Mouse (Mus musculus): ENCODE measurements around the gene Klhl29. TPM values are rescaled to one million over a fixed set of nuclear protein-coding genes. Genes with fewer than 3 reads are reported as not detected.

Klhl29 gene
- total RNA-seq, 2 experiments from 2014 or later = 7.3 to 9.2 TPM

GRCm38 (mm10) chr12:5296422-5296821 lies 79.1 kb downstream of the Klhl29 start:
- DNase-seq = no peak

- peak; percentile 63 for DNase-seq
Observed at GRCm38 (mm10) chr12:5292316-5292715, 83.2 kb downstream of the Klhl29 start.

- DNase-seq = no peak
Observed at GRCm38 (mm10) chr12:5285579-5285978, 89.9 kb downstream of the Klhl29 start.

DNA sequence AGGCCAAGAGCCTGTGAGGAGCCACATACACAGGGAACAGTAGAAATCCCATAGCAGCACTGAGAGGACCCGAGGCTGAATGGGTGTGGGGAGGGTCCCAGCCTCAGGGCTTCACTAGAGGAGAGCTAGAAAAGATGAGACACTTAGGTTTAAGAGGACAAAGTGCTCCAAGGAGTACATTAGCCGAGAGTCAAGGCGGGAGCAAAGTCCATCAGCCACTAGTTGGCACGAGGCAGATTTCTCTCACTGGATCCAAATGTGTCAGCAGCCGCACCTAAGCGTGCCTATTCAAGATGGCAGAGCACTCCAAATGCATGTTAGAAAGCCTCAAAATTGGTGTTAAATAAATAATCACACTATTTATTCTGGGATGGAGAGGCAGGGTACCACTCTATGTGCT lies 90.5 kb downstream of the Klhl29 start:
- no peak for DNase-seq

DNA sequence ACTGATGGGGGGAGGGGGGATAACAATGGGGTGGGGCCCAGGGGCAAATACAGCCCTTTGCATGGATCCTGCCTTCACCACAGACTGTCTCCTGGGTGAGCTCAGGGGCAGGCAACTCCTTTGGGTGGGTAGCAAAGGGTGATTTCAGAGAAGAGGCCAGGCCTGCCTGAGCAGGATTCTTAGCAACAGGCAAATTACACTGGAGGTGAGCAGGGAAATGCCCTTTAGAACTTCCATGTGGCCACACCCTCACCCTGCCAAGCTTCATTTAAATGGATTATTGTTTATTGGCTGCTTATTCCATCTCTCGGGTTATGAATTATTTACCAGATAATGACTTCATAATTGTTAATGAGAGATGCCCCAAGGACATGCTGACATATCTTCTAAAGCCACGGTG lies 91.8 kb downstream of the Klhl29 start:
- no peak for DNase-seq

DNA sequence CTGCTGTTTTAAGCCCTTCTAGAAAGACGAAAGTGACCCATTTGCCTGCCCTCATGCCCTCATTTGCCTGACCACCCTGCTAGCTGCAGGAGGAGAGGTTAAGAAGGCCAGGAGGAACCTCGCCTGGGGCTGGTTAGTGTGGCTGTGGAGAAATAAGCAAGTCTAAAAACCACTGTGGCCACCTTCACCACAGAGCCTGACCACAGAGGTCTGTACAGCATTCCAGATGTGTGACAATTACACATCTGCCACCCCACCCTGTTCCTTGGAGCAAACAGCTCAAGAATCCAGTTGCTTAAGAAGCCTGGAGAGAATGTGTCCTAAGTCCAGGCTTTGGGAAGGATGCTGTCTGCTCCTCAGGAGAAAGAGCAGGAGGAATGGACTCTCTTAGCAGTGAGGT lies 92.9 kb downstream of the Klhl29 start:
- no peak for DNase-seq

DNA sequence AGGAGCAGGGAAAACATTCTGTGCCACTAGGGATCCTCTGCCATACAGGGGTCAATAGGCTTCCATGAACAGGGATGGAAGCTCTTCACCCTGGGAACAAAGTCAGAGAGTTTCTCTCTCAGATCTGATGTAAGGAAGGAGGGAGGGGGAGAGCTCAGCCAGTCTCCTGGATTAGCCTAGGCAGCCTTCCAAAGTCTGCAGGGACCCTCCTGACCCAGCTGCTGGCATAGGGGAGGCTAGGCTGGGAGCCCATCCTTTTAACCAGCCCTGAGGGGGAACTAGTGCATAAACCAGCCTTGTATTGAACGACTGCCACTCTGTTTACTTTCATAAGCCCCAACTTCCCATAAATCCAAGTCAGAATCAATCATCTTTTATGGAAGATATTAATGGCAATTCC lies 95.6 kb downstream of the Klhl29 start:
- DNase-seq = no peak

- DNase-seq = peak; percentile 68
Observed at GRCm38 (mm10) chr12:5277028-5277427, 98.5 kb downstream of the Klhl29 start.

DNA sequence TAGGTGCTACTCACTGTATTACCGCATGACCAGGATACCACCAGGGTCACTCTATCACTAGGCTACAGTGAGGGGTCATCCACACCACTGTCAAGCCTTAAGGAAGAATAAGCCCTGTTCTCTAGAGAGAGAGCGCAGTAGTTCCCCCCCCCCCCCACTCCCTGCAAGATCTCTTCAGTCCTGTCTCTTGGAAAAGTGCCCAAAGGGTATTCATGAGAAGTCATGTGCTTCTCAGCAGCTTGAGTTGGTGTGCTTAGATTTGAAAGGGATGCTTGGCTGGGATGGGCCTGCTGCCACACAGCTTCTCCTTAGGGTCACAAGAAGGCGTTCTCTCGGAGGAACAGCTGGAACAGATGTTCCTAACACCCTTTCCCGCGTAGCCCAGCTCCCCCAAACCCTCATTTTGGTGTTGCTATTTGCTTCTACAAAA lies 100.0 kb downstream of the Klhl29 start:
- no peak for DNase-seq

DNA sequence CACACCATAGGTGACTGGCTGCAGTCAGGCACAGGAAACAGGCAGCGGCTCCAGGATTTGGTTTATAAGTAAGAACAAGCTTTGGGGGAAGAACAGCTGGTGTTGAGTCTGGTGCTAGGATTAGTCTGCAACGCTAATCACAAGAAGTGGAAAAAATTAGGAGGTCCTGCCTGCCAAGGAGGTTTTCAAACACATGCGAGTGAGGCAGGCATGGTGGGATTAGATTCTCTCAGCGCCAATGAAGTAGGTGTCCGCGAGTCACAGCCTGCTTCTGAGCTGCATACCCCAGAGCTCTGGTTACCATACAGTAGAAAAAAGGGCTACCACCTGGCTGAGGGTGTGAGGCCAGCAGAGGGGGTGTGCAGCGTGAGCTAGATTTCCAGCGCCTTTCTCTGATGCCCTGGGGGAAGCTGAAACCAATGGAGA lies 101.0 kb downstream of the Klhl29 start:
- no peak for DNase-seq

- DNase-seq = peak; percentile 57
Observed at GRCm38 (mm10) chr12:5273316-5274047, 102.0 kb downstream of the Klhl29 start.

GRCm38 (mm10) chr12:5270527-5270926 lies 105.0 kb downstream of the Klhl29 start:
- no peak for DNase-seq

DNA sequence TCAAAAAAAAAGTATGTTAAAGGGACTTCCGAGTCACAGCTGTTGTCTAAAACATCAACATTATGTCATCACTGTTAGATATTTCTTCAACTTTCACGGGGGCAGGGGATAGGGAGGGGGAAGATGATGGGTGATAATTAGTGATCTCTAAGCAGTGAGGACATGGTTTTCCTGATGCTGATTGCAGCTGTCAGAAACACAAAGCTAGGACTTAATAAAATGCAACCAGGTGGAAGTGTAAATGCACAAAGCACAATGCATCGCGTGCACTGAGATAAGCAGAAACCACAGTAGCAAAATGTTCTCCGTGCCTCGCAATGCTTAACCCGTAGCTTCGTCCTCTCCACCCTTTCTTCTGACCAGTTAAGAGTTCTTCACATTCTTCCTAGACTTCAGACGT lies 105.5 kb downstream of the Klhl29 start:
- no peak for DNase-seq

- no peak for DNase-seq
Observed at GRCm38 (mm10) chr12:5269061-5269460, 106.4 kb downstream of the Klhl29 start.

DNA sequence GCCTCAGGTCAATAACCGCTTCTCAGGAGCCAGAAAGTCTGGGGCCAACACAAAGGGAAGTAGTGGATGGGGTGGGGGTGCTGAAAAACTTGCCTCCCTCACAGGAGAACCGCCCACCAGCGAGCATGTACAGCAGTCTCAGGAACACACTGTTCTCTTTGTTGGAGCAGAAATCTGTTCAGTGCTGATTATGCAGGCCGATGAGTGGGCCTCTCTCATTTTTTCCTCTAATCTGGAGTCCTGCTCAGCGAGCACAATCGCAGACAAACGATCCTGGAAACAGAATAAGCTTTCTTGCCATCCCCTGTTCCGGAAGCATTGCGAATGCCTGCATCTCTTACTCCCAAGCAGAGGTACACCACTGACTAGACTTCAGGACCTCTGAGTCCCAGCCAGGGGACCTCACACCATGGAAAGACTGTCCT lies 107.3 kb downstream of the Klhl29 start:
- DNase-seq = no peak

- no peak for DNase-seq
Observed at GRCm38 (mm10) chr12:5267271-5268187, 108.0 kb downstream of the Klhl29 start.

DNA sequence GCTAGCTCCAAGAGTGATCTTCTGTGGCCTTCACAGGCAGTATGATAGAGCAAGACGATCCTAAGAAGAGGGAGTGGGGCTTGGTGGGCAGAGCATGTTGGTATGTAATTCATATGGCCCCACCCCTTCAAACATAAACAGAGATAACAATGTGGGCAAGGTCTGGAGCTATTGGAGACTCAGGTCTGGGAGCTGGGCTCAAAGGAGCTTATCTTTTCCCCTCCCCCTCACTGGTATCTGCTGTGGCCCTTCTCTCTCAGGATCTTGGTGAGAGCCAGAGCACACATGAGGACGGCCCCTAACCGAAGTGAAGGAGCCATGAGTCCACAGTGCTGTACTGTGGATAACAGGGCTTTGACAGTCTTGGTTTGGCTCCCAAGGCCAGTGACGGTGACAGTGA lies 108.7 kb downstream of the Klhl29 start:
- no peak for DNase-seq

DNA sequence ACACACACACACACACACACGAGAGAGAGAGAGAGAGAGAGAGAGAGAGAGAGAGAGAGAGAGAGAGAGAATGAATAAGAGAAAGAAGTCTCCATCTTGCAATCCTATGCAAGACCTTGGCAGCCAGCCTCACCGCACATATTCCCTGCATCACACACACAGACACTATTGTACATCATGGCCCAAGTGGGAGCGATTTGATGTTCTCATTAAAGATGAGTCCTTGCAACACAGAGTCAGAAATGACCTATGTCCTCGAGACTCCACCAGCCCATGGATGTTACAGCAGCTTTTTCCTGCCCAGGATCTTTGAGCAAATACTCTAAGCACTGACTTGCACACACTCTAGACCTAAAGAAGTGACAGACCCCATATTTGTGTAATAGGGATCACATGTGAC lies 114.0 kb downstream of the Klhl29 start:
- DNase-seq = no peak

GRCm38 (mm10) chr12:5258779-5259178 lies 116.7 kb downstream of the Klhl29 start:
- DNase-seq = no peak

GRCm38 (mm10) chr12:5257174-5257573 lies 118.3 kb downstream of the Klhl29 start:
- DNase-seq = no peak

DNA sequence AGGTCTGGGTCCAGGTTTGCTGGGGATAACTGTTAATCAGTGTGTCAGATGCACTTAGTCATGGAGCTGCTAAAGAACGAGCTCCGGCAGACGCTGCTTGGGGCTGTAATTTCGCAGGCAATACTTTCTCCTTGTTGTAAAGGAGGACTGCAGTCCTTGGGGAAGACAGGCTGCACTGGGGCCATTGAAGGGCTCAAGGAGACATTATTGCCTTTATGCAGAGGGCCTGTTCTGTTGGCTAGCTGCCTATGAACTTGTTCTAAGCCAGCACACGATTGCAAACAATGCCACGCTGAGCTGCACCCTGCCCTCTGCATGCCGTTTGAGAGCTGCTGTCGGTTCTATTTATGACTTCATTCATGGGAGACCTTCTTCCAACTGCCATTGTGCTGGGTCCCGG lies 120.4 kb downstream of the Klhl29 start:
- peak; percentile 47 for DNase-seq

DNA sequence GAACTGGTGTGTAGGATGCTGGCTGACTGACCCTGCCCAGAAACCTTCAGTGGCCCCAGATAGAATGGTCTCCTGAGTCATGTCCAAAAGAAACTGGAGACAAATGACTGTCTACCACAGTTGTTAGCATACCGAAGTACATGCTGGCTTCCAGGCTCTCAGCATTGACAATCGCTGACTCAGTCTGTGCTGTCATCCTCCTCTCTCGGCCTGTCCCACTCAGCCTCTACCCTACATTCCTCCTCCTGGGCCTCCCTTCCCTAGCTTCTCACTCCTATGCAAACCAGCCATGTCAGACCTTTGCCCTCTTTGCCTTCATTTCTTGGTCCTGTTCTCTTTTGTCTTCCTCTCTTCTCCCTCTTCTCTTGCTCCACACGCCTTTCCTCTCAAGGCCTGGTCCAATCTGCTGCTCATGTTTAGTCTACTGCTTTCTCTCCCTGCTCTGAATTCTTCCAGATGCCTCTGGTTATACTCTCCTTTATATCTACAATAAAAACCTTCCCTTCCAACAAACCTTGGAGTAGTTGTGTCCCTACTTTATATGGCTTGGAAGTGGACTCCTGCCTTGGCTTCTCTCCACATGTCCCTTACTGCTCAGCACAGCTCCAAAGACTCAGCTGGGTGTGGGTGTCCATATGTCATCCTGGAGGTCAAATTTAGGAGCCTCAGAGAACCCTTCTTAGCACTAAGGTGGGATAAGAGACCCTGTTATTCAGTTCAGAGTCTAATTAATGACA lies 121.1 kb downstream of the Klhl29 start:
- no peak for DNase-seq

All from adrenal gland, postnatal 10 days (tissue).